Mouse (Mus musculus): ENCODE results near the gene Ppp2r5a. TPM values are rescaled to one million over a fixed set of nuclear protein-coding genes. Genes with fewer than 3 reads are reported as not detected.

Gene Ppp2r5a
- 13.7 and 19.6 TPM in 2 replicates for polyA plus RNA-seq (2021; fragmentation: Nextera tagmentation)
- long read RNA-seq, experiment 1, transcript Ppp2r5a-201 (13 exons, 3,088 nt) = major isoform, 9 of 37 reads
- long read RNA-seq, experiment 1, partial matches to known transcripts = 18 of 37 reads
- long read RNA-seq, experiment 1, other reads (novel, unspliced or antisense) = 10 of 37 reads
- long read RNA-seq, experiment 2, partial matches to known transcripts = 46 of 51 reads
- long read RNA-seq, experiment 2, other reads (novel, unspliced or antisense) = 3 of 51 reads

GRCm38 (mm10) chr1:191403074-191403473, at the start of gene Ppp2r5a:
Ppp2r5a (minus strand) TSS chr1:191403272.

DNA sequence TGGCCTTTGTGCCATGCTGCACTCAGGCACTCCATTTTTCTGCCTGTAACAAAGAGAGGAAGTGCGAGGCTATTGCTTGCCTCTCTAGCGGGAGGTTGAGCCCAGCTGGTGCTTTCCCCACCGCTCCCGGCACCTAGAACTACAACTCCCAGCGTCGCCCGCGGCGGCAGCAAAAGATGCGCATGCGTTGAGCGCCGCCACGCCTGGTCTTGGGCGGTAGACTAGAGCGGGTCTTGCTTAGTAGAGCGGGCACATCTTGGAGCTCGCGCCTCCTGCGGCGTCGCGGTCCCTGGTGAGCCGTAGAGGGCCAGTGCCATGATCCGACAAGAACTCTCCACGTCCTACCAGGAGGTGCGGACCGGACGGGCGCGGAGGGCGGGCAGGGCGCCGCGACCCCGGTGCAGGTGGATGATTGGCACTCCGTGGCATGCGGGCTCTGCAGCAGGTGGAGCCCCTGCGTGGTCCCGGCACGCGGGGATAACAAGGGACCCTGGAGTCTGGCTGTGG, 77.3 kb downstream of the Ppp2r5a start, which contains the start of gene Tmem206:
TSS of gene Tmem206 (plus strand) at position 187 of the 507 bp plus-strand sequence.

DNA sequence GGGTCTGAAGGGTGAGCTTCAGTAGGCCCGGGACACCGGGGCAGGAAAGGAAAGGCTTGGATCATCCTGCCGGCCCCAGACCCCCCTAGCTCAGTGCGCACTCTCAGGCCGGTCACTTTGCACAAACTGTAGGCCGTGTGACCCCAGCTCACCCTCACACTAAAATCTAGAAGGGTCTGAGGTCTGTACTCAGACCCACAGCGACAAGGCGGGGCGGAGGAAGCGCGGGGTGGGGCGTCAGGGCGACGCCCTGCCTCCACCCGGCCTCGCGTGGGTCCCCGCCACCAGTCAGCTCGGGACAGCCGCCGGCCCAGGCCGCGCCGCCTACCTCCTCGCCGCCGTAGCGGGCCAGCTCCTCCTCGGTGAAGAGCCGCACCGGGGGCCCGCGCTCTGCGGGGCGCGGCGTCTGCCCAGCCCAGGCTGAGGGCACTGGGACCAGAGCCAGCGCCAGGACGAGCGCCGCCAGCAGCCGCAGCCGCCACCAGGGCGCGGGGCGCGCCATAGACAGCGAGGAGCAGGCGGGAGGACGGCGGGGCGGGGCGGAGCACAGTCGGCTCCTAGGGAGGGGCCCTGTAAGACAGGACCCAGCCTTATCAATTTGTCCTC, 85.4 kb downstream of the Ppp2r5a start, which contains the start of gene Nenf:
TSS of gene Nenf (minus strand) at position 604 of the 606 bp plus-strand sequence.

Other genes with a start within 250 kb of the Ppp2r5a start
- not detected in 2 replicates for gene Fam71a, start 238.5 kb downstream of the Ppp2r5a start, polyA plus RNA-seq (2021; fragmentation: Nextera tagmentation)
- 0.72 and 0.83 TPM in 2 replicates for gene Atf3, start 185.2 kb downstream of the Ppp2r5a start, polyA plus RNA-seq (2021; fragmentation: Nextera tagmentation)
- 409 TPM in 2 replicates for gene Nenf, start 85.1 kb downstream of the Ppp2r5a start, polyA plus RNA-seq (2021; fragmentation: Nextera tagmentation)
- 6.3 and 6.9 TPM in 2 replicates for gene Tmem206, start 77.4 kb downstream of the Ppp2r5a start, polyA plus RNA-seq (2021; fragmentation: Nextera tagmentation)
- 4.6 and 6.4 TPM in 2 replicates for gene Dtl, start 172.3 kb upstream of the Ppp2r5a start, polyA plus RNA-seq (2021; fragmentation: Nextera tagmentation)
- gene Ints7, start 172.4 kb upstream of the Ppp2r5a start, polyA plus RNA-seq (2021; fragmentation: Nextera tagmentation) = 12.8 and 18.4 TPM in 2 replicates

Measured in left cerebral cortex, adult 6 months (tissue).